Mouse (Mus musculus) adrenal gland, adult (tissue): Measurements from ENCODE around the gene Sdccag8.
"Not testable (repeated sequence)": the region's sequence is repeated elsewhere in the genome, so short reads cannot be mapped to it uniquely, and the experiment has no call there.

ENCODE experiments used
- DNase-seq, 2 experiments: peaks; one replicate each; pipeline ENCODE4 v3.0.0; 2022 to 2023; ENCODE audit warnings: low spot score in 1 of 2; ENCODE audit not compliant: inconsistent age in 2 of 2

Gene Sdccag8

DNA sequence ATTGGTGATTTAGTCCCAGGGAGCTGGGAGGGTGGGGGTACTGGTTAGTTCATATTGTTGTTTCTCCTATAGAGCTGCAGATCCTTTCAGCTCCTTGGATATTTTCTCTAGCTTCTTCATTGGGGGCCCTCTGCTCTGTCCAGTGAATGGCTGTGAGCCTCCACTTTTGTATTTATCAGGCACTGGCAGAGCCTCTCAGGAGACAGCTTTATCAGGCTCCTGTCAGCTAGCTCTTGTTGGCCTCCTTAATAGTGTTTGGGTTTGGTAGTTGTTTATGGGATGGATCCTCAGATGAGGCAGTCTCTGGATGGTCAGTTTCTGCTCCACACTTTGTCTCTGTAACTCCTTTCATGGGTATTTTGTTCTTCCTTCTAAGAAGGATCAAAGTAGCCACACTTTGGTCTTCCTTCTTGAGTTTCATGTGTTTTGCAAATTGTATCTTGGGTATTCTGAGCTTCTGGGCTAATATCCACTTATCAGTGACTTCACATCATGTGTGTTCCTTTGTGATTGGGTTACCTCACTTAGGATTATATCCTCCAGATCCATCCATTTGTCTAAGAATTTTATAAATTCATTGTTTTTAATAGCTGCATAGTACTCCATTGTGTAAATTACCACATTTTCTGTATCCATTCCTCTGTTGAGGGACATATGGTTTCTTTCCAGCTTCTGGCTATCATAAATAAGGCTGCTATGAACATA is 127.0 kb downstream of the Sdccag8 start:
- not testable (repeated sequence) for DNase-seq

DNA sequence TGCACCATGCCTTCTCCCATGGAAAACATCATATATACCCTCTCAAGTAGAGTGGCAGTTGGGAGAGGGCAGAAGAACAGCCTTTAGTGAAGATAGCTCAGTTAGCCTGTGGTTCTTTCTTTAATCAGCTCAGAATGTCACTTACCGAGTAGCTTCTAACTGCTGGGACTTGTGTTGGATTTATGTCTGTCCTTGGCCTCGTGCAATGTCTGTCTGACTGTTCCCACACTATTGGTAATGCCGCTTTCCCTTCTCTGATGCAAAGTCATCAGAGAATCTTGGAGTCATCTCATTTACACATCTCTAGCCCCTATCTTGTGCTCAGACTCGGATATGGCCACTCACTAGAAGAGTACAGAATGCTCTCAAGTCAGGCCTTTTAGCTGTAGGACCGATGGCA is 128.7 kb downstream of the Sdccag8 start:
- DNase-seq = peak; percentile 25 to 80

DNA sequence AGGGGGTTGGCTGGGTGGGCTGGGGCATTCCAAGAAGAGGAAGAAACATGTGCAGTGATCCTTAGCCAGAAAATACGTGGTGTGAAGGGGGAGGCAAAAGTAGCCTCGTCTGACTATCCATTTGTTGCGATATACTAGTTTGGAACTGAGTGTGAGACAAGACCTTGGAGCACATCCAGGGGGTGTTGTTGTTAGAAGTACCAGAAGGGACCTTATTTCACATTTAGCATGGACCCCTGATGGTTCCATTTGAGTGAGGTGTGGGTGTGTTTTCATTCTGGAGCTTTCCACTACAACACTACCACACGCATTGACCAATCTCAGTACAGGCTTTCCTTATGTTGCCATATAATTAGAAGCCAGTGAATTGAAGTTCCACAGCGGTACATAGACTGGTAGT is 129.5 kb downstream of the Sdccag8 start:
- no peak for DNase-seq

DNA sequence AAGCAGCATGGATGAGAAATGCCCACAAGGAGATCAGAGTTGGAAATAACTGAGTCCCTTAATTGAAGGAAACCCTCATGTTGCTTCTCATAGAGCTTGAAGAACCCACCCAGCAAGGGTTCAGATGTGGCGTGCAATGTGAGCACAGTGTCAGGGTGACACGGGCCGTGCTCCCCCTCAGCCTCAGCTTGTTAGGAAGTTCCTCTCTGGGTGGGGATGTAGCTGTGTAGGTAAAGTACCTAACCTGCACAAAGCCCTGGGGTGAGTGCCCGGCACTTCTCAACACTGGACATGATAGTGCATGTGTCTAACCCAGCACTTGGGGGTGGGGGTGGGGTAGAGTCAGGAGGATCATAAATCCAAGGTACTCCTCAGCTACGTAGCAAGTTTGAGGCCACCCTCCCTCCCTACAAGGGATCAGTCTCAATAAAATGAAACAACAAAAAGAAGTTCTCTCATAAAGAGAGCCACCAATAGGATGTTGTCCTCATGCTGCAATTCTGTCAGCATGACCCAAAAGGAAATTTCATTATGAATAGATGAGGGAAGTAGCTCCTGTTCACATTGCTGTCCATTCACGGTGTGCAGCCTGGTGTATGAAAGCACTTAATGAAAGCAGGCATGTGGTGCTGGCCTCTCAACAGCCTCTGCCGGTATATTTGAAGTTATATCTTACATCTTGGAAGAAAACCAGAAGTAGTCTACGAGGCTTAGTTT is 130.2 kb downstream of the Sdccag8 start:
- DNase-seq = no peak

DNA sequence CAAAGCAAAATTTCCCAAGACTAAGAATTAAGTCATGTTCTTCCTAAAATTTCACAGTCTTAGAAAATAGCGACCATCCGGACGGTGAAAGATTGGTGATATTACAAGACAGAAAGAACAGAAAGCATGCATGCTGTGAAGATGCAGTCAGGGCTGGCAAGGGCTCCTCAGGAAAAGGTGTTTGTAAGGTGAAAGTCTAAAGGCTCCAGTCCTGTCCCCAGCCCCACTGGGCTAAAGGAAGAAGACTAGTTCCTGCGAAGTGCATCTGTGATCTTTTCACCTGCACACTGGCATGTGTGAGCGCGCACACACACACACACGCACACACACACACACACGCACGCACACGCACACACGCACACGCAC is 130.7 kb downstream of the Sdccag8 start:
- DNase-seq = no peak

DNA sequence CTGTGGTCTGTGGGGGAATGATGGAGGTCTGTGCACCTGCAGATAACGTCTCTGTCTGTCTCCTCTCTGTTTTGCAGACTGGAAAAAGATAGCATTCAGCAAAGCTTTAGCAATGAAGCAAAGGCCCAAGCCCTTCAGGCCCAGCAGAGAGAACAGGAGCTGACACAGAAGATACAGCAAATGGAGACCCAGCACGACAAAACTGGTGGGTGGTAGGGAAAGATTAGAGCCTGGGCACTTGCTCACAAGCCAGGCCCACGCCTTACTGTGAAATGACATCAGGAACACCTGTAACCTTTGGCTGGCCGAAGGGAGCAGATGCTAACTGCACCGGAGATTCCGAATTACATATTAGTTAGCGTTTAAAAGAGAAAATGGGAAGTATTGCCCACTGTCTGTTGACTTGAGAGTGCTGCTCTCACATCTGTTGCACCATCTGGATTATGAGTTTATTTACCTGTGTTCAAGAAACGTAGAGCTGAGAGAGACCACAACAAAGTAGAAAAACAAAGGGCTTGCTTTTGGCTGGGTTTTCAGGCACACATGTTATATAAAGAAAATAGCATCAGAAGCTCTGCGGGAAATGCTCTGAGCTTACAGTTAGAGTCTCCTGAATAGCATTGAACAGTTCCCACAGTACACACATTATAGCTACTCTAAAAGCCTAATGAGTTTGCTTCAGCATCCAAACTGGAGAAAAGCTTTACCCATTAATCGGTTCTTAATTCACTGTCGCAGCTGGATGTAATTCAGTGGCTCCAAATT is 131.8 kb downstream of the Sdccag8 start:
- DNase-seq = no peak

DNA sequence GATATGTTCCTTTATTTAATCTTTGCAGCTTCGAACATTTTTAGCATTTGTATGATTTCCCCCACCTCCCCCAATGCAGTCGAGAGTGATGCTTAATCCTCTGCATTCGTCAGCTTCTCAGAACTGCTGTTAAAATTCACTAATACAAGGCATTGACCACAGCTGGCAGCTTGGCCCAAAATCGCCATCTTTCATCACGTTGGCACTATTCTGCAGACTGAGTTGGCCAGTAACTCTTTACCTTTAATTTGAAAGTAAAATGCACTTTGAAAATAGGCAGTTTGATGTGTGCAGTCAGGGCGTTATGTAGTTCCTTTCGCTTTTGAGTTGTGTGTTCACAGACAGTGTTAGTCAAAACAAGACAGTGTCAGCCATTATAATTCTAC is 132.3 kb downstream of the Sdccag8 start:
- DNase-seq = no peak

DNA sequence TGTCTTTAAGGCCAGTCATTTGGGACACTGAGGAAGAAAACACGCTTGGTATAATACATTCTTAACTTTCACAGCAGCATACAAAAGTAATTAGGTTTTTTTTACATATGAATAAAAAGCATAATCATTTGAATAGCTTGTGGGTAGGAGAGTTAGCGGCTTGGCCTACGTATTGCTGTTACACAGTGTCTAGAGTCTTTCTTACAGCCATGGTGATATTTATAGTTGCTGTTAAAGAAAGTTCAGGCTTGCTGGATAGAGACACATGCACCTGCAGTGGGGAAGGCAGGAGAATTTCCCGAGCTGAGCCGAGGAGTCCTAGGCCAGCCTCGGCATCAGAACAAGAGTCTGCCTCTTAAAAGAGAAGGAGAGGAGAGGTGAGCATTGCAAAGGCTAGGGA is 134.4 kb downstream of the Sdccag8 start:
- no peak for DNase-seq

DNA sequence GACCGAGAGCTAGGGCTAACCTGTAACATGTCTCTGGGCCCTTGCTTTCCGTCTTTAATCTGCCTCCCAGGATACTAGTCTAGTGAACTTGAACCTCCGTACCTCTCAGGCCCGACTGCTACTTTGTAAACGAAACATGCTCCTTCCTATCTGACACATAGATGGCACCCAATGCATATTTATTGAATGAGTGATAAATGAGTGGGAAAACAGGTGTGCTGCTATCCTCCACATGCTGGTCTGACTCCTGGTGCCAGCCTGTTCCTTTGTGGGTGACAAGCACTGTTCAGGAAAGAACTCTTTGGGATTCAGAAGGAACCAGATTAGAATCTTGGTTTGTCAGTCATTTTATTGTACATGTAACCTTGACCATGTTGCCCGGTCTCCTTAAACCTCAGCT is 134.9 kb downstream of the Sdccag8 start:
- DNase-seq = no peak

DNA sequence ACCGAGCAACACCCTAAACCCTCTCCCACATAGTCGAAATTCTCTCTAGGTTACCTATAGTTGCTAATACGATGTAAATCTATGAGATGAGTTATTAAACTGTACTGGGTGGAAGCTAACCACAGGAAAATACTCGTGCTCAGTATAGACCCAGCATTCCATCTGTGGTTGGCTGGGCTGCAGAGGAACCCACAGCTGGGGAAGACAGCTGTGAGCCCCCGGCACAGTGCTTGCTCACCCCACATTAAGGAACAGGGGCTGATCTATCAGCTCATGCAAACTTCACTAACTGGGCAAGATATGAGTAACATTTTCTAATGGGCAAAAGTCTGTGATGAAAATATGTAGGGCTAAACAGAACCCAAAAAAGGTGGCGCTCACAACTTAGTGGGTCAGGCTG is 135.6 kb downstream of the Sdccag8 start:
- DNase-seq = no peak

DNA sequence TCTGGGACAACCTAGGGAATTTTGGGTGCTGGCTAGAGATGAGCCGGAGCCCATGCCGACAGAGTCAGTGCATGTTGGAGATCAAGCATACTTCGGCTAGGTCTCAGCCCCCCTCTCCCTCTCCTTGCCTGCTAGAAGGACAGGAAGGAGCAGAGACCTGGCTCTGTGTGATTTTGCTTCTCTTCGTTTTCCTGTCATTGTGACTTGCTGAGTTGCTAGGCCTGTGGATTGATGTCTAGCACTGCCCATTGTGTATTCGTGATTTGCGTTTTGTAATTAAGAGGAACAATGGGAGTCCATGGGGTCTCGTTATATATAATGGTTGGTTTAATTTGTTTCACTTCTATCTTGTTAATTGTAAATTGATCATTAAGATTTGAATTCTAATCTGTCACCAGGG is 137.4 kb downstream of the Sdccag8 start:
- DNase-seq = no peak

DNA sequence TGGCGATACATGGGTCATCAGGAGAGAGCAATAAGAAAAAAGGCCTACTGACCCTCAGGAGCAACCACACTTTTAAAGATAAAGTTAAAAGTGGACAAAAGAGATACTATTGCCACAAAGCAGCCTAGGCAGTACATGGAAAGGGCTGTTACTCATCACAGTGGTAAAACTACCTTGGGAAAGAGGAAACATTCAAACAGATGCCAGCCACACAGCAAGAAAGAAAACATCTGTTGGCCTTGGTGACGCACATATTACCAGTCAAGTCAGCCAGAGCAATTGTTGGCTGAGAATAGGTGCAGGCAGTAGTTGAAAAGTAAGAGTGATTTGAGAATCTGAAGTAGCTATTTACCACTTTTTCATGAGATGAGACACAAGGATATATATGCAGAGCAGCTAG is 143.9 kb downstream of the Sdccag8 start:
- DNase-seq = peak in 1 of 2 experiments; percentile 69

DNA sequence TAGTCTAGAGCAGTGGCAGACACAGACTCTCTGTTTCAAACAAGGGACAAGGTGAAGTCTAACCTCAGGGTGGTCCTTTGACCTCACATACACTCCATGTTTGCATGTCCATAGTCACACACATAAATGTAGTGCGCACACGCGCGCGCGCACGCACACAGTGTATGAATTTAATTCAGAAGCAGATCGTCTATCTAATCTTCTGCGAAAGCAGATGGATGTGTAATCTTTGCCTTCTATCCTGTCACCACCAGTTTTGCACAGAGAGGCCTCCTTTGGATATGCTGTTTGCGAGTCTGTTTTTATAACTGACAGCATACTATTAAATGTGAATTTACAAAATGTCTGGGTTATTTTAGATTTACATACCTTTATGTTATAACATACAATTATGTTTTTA is 147.3 kb downstream of the Sdccag8 start:
- DNase-seq = no peak

DNA sequence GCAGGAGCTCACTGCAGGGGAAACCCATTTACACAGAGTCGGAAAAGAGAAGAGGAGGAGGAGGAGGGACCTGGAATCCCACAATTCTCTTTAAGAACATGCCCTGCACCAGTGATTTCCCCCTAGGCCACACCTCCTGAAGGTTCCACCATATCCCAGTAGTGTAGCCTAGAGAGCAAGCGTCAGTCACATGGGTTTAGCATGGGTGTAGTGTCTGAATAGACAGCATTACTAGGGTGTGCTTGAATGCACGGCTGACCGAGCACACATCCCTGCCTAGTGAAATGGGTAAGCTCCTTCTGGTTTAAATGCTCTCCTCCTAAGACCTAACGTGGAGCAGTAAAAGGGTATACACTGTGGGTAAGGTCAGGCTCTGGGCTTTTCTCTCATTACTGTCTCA is 148.4 kb downstream of the Sdccag8 start:
- DNase-seq = no peak

DNA sequence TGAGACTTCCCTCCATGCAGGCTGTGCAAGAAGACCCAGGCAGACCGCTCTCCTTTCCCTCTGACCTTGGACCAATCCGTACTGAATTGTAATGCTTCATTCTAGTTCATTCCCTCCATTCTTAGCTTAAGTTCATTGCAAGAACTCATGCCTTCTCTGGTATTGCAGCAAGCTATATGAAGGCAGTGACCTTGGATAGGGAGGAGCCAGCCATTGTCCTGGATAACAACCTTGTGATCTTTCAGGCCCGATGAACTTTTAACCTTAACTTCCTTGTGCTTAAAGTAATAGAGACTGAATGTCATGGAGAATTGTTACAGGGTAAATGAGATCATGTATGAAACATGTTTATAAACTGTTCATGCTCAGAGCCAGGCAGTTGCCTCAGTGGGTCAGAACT is 152.8 kb downstream of the Sdccag8 start:
- DNase-seq = no peak

DNA sequence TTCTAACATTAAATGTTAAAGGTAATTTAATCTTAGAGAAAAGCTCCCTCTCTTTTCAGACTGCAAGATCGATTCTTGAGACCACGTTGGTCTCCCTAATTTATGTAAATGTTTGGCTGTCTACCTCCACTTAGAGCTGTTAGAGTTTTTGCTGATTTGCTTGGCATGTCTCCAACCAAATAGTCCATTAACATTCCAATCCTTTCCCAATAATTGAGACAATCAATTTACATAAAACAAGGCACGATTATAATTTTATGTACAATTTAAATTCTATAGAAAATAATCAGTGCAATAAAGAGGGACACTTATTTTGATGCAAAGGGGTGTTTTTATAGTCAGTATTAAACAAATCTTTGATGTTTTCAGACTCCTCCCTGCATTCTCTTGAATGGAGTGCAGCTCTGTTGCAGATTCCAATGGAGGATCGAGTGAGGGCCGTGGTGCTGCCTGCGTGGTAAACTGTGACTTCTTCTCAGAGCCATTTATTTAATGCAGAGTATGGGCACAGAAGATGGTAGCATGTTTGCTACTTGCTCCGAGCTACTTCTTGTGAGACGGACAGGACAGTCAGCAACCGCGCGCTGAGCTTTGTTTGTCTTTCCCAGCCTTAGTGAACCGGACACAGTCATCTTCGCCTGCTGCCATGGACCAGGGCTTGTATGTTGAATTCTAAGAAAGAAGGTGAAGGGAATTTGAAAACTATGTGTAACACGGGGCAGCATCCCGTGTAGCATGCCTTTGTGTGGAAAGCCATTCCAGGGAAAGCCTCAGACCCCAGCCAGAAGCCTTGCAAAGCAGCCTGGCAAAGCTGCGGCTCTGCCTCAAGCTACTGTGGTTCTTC is 156.4 kb downstream of the Sdccag8 start:
- DNase-seq = no peak

DNA sequence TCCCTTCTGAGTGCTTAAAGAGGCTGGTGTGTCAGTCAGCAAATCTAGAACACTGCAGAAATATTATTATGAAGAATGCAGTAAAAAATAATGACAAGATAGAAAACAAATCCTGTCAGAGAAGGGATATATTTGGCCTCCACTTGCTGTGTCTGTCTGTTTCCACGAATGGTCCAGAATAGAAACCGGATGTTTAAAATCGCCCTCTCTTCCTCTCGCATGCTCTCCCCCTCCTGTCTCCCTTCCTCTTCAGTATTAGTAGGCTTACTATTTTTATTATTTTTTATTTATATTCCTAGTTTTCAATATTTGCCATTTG is 157.0 kb downstream of the Sdccag8 start:
- DNase-seq = no peak

DNA sequence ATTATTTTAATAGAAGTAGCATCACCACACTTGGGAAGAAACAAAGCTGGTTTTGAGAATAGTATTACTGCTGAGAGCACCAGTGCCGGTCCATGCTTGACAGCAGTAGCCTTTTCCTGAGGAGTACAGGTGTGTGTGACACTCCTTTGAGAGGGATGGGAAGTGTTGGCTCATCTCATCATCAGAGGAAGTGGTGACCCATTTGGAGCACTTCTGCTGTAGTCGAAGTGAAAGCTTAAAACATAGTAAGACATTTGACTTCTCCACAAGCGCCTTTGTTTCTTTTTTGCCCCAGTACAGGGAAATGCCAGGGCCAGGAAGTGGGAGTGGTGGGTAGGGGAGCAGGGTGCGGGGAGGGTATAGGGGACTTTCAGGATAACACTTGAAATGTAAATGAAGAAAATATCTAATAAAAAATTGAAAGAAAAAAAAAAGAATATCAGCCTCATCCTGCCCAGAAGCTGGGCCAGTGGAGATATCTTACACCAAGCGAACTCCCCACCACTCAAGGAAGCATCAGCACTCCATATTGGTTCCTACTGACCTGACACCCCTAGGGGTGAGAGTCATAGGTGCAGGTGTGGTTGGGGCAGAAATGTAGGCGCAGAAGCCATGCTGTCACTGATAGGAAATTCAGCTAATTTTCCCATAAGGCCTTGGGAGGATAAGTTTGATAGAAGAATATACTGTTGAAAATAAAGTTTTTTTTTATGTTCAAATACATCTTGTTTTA is 159.1 kb downstream of the Sdccag8 start:
- no peak for DNase-seq

DNA sequence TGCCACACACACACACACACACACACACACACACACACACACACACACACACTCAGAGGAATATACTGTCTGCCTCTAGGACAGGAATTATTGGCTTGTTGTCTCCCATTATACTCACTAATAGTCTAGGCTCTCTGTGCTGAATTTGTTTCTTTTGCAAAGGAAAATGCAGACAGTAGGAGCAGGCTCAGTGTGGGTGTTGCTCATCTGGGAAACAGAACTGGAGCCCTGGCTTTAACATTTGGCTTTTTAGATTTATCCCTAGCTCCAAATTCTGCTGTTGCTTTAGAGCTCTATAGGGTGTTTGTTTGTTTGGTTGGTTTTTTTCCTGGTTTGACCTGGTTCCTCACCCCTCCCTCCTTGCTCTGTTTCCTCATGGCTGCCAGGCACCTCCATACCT is 164.8 kb downstream of the Sdccag8 start:
- DNase-seq = no peak

DNA sequence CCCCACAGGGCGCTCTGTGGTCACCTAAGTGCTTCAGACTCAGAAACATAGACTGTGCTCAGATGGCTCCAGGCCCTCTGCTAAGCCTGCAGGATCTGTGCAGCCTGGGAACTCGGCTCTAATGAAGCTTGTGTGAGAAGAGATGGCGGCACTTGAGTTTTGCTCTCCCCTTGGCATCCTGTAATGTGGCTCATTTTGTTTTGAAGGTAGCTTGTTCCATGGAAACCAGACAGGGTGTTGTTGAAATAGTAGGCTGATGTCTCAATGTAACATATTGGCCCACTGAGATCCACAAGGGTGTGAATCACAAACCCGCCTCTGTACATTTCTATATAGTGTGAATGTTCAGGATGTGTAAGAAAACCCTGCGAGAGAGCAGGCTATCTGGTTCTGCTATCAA is 165.7 kb downstream of the Sdccag8 start:
- DNase-seq = no peak
